Mouse (Mus musculus) adrenal gland, adult (tissue): ENCODE measurements at regions not wholly inside any gene's neighbourhood (a gene's known extent, or its start where the extent isn't known, plus 50 kb on each side); places are given as distances from the start of the nearest gene placed in this dataset.

Source experiments
- DNase-seq, 2 experiments: peaks; one replicate each; pipeline ENCODE4 v3.0.0; 2022 to 2023; ENCODE audit warnings: low spot score in 1 of 2; ENCODE audit not compliant: inconsistent age in 2 of 2

GRCm38 (mm10) chr14:72371702-72372277 is 119.8 kb downstream of the Gm9195 start:
- DNase-seq: peak; percentile 61 to 86

DNA sequence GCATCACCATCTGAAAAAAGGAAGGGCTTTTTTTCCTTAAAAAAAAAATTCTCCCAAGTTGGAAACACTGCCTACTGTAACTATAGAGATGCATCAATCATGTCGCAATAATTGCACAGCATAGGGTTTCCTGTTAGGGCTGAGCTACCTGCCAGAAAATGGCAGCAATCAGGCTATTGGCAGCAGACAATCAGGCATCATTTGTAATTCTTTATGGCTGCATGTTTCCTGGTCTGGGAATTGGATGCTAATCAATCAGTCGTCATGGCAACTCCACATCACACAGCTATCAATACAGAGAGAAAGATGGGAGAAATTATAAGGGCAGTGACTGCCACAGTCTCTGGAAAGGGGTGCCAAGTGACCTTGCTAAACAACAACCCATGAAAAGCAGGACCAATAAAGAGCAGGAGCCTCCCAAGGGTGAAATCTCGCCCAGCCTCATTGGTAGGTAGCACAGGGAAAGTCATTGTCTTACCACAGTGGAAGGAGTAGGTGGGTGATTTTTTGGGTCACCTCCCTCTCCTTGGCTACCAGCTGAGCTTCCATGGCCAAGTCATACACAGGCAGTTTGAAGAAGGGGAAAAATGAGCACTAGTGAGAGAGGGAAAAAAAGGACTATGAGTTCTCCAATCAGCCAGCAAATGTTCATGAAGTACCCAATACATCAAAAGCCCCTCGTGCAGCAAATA is 130.7 kb downstream of the Gm9195 start:
- no peak for DNase-seq

DNA sequence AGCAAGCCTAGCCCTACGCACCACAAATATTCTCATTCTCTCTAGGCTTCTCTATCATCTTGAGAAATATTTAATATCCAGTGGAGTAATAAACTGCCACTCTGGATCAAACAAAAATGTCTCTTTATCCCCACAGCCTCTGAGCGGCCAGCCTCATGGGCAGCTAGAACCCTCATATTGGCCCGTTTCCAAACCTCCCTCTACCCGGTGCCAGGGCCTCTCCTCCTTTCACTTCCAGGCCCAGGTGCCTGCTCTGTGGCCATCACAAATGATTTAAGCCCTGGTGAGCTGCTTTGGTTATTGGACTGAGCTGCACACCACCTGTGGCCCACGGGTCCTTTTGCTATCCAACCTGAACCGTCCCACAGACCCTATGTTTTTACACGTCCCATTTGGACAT is 131.5 kb downstream of the Gm9195 start:
- DNase-seq: no peak

DNA sequence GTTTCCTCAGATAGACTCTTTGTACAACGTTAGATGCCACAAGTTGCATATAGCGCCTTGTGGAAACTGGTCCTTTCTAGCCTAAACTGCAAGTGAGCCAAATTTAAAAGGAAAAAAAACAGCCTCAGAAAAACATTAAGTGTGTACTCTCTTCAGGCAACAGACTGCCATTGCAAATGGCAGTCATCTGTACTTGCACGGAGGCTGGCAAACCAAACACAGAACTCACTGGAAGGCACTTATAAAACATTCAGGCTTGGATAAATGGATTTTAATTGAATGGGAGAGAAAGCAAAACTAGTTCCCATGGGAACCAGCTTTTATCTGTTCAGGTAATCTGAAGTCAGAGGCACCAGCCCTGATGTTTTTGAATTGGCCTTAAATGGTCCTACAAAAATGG is 133.7 kb downstream of the Gm9195 start:
- no peak for DNase-seq

DNA sequence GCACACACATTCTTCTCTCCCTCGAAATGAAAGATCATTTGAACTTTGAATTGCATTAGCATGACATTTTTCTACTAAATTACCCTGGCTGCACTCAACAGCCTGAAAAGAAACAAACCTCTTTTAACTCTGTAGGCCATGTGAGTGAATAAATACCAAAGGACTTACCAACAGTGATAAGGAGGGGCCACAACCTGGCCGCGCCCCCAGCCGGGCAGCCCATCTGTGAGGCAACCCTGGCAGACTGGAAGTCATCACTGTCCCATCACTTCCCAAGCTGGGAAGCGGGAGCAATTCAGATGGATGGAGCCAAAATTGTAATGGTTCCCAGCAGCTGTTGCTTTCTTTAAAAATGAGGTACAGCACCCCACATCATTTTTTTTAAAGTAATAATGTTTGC is 149.5 kb downstream of the Gm9195 start:
- DNase-seq: no peak

DNA sequence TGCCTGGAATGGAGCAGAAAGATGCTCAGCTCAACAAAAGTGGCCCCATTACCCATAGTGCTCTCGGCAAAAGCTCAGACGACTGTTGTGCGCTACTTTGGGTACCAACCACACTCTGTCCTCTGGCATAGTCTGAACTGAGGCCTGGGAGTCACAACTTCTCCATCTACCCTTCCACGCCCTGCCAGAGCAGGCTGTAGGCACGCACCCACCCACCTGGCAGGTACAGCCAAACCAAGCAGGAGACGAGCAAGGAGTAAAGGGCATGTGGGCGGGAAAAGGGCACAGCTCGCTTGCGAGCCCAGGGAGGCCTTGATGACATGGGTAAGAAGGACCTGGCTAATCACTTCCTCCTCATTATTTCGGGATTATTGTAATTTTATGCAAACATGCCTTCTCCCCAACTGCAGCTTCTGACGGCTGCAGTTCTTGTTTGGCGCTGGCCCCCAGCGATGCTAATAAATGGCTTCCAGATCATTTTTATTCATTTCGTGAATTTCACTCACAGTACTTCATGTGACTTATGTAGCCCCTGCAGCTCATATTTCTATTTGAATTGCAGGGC is 150.0 kb downstream of the Gm9195 start:
- no peak for DNase-seq

DNA sequence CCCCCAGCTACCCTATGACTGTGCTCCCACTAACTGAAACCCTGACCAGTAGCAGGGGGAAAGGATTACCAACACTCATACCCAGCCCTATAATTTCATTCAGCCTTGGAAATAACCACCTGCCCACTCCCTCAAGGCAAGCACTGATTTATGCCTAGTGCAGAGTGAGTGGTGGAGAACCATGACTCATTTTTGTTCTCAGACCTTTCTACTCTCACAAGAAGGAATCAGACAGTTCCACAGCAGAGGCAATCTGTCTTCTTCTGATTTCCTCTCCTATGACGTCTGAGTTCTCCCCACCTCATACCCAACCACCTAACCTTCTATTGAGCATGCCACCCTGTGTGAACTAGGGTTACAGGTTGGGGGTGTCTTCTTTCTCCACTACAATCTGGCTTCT is 153.6 kb downstream of the Gm9195 start:
- DNase-seq: peak; percentile 7 to 37

GRCm38 (mm10) chr14:72303856-72304255 is 187.8 kb downstream of the Gm9195 start:
- peak in 1 of 2 experiments; percentile 35 for DNase-seq

GRCm38 (mm10) chr14:72300026-72300425 is 191.6 kb downstream of the Gm9195 start:
- DNase-seq: peak; percentile 11 to 70

GRCm38 (mm10) chr14:72294631-72295030 is 197.0 kb downstream of the Gm9195 start:
- DNase-seq: no peak

GRCm38 (mm10) chr14:72293677-72294387 is 197.8 kb downstream of the Gm9195 start:
- DNase-seq: peak; percentile 8 to 47

DNA sequence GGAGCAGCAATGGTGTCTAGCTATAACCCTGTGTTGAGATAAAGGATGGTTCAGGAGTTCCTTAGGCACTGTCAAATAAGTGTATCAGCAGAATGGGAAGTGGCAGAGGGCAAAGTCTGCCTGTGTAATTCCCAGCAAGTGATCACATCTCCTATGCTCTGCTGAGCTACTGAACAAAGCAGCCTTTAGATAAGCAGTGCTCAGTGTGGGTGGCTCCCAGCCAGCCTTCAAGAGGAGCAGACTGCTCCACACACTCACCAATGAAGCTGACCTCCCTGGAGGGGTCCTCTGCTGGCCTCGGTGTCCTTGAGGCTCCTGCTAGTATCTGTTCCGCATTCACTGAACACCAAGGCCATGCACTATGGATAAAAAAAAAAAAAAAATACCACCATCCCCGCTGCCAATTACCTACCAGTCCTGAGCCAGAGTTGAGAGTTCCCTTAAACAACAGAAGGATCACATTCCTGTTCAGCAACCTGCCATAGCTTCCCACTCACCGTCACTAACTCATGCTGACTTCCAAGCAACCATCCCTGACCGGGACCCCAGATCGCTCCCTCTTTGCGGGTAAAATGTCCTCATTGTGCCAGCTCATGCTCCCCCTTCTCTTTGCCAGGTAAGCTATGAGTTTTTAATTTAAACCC is 198.9 kb downstream of the Gm9195 start:
- DNase-seq: peak; percentile 36 to 42

- DNase-seq: no peak
Observed at GRCm38 (mm10) chr14:72277309-72277708, 214.3 kb downstream of the Gm9195 start.

DNA sequence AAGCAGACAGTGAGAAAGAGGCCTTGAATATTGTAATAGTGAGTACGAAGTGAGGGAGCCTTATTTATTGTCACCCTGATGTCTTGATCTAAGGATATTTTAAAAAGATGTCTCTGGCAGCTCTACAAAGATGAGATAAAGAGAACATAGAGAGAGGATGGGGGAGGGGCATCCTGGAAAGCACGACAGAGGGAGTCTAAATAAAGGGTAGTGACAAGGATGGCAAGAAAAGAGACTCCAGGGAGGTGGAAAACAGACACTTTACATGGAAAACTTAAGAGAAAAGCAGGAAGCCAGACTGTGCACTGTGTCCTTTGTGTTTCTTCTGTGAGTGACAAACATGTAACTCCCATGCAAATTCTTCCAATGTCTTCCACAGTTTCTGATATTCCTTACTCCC is 232.4 kb downstream of the Gm9195 start:
- DNase-seq: no peak

DNA sequence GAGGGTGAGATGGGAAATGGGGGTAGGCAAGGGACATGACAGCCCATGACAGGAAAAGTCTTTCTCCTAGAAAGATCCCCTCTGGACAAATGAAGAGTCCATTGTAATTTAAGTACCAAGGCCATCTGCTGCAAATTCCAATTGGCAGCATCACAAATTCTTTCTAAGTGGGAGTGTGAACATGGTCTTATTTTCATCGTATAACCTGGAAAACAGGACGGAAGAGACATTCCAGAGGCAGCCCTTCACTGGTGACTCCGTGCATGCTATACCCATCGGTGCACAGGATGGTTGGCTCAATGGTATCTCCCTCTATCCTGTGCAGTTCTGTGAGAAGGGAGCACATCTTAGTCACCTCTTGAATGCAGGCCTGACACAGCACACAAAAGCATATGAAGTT is 249.8 kb downstream of the Gm9195 start:
- no peak for DNase-seq

DNA sequence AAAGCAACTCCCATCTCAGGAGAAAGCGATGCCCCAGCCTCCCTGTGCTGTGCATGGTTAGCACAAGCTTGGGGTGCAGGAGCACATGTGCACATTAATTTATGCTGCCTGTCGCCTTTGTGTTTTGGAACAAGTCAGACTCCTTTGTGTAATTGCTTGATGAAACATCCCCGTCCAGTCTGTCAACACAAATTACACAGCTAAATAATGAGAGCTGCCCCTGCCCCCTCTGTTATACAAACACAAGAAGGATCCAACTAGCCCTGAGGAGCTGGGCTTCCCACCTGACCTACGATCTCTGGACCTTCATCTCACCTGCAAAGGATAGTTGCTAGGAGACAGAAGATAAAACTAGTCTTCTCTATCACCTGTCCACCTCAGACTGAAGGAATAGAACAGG is 251.4 kb downstream of the Gm9195 start:
- DNase-seq: no peak

DNA sequence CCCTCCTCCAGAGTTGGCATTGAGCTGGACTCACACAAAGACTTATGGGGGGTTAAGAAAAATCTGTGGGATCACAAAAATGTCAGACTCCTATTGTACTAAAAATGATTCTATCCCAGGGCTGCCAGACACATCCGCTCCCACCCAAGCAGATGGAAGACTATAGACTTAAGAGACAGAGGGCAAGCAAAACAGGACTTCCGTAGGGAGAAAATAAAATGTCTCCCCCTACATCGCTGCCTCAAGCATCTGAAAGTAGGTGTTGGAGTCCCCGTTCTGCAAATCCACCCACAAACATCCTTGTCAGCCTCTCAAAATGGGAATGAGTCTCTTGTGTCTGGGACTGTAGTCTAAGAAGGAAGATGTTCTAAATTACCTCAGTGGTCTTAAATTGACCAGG is 253.3 kb downstream of the Gm9195 start:
- DNase-seq: no peak

GRCm38 (mm10) chr14:72234234-72235075 is 257.2 kb downstream of the Gm9195 start:
- DNase-seq: no peak

GRCm38 (mm10) chr14:72227853-72228252 is 263.8 kb downstream of the Gm9195 start:
- no peak for DNase-seq

DNA sequence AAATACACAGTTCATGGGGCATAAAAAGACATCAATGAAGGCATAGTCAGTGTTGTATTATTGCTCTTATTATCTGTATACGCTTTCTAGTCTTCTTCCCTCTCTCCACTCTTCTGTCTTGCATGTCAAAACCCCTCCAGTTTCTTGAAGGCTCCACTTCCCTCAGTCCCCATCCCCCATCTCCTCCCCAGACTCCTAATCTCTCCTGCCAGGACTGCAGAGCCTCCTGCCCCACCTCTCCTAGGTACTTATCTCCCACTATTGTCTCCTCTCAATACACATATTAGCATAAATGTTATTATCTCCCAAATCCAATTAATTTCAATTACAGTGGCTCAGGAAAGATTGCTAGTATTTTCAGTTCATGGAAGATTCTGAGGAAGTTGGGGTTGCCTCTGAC is 264.2 kb downstream of the Gm9195 start:
- no peak for DNase-seq

DNA sequence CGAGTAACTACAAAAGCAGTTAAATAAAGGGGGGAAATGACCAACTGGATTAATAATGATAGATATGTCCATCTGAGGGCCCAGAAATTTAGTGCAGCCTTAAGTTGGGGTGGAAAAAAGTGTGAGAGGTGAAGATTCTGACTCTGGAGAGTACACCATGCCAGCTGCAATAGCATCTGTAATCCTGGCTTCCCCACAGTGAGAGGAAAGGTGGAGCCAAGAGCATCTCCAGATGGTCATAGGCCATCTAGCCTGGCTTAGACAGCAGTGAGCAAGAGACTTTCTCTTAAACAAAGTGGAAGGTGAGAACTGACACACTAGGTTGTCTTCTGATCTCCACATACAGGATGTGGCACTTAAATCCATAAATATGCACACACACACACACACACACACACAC is 264.7 kb downstream of the Gm9195 start:
- no peak for DNase-seq
